Comparison of ENCODE assay signal across 8 mouse cellular contexts in the genomic region with DNA sequence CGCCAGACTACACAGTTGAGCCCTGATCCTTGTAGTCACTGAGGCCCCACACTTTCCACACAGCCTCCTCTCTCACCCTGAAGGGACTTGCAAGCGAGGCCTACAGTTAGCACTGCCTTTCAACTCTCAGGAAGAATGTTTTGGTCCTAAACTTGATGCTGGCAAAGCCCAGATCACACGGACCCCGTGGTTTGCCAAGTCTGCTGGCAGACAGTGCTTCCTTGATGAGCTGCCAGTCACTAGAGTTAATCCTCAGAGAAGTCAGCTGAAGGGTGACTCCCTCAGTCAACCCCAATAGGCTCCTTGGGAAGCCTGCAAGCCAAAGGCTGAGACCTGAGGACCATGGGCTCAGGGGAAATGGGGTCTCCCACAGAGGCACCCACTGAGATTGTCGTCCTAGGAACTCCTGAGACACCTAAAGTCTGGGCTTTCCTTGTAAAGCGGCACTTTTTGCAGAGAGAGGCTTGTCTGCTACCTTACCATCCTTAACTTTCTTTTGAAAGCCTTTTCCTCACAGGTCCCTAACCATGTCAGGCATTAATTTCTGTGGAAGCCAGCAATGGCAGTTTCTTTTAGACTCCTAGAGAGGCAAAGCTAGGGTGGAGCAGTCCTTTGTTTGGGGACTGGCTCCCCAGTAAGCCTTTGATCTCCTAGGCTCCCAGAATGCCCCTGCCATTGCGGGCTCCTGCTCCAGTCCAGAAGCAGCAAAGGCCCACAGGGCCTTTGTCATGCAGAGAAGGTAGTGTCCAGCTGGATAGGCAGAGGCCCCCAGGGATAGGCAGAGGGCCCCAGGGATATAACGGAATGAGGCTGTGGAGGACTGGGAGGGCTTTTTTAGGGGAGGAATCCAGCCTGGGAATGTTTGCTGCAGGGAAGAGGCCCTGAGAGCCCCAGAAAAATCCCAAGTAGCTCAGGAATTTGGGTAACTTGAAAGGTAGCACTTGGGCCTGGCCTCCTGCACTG. TPM values are rescaled to one million over a fixed set of nuclear protein-coding genes. Genes with fewer than 3 reads are reported as not detected.
DNase-seq lines count a peak whose midpoint lies in the region; ATAC-seq and TF ChIP-seq lines count a peak whose summit lies in the region.

No protein-coding gene starts in this region.

- H3K36me3 ChIP-seq in forebrain, postnatal 0 days (ENCODE audit: insufficient read depth), result no peaks in the 10 kb centered on the region
- no peaks in the 10 kb centered on the region for H3K36me3 ChIP-seq in limb, embryonic 11.5 days (ENCODE audit: control insufficient read depth, insufficient read depth, low read length)

- DNase-seq in heart, adult 18-20 months, result peak; percentile 53 to 54
- no peak for DNase-seq in heart, postnatal 25 days (ENCODE audit: low spot score)
- DNase-seq in WW6 (ENCODE audit: low read depth, low spot score), result peak; percentile 26
- peak; percentile 31 for DNase-seq in forebrain, postnatal 0 days
- peak; percentile 29 for DNase-seq in limb, embryonic 11.5 days (ENCODE audit: low spot score)
- peak; percentile 36 for DNase-seq in skeletal muscle tissue, adult 2 months (ENCODE audit: low read depth, low spot score)
- no peak for DNase-seq in frontal cortex, postnatal 25 days (ENCODE audit: low spot score in 2 of 2)
- DNase-seq in layer of hippocampus, postnatal 36 days, result no peak

- H3K27me3 ChIP-seq in forebrain, postnatal 0 days (ENCODE audit: insufficient read depth, low read length), result no peaks in the 10 kb centered on the region
- H3K27me3 ChIP-seq in limb, embryonic 11.5 days (ENCODE audit: control insufficient read depth, insufficient read depth, low read length), result no peaks in the 10 kb centered on the region

- H3K4me2 ChIP-seq in forebrain, postnatal 0 days (ENCODE audit: low read depth), result no peak overlapping the region
- no peak overlapping the region for H3K4me2 ChIP-seq in limb, embryonic 11.5 days (ENCODE audit: low read depth, severe bottlenecking)

- 20% methylated on average over 8 of the region's 8 CpGs for WGBS in forebrain, postnatal 0 days
- WGBS in limb, embryonic 11.5 days, result 49% methylated on average over 8 of the region's 8 CpGs

- H3K4me1 ChIP-seq in forebrain, postnatal 0 days (ENCODE audit: insufficient read depth), result no peaks in the 10 kb centered on the region; the same call in 1 of the 2 replicates
- 0 out of 2 replicates have a peak, but pooled peaks cover 2% of the 10 kb centered on the region for H3K4me1 ChIP-seq in limb, embryonic 11.5 days (ENCODE audit: control insufficient read depth, insufficient read depth, low read length)

- intact Hi-C loops in heart, postnatal 25 days (cut with DNase I), result no loop called here

- 0 out of 2 replicates have a peak overlapping the region, but pooled peaks have one; percentile 2 for H3K27ac ChIP-seq in forebrain, postnatal 0 days (ENCODE audit: low read depth, low read length)
- H3K27ac ChIP-seq in limb, embryonic 11.5 days (replicated peaks; ENCODE audit: low read depth, low read length), result 0 out of 2 replicates have a peak overlapping the region, but pooled peaks have one; percentile 51

- peak; percentile 62 for ATAC-seq in forebrain, postnatal 0 days
- ATAC-seq in limb, embryonic 11.5 days (ENCODE audit: insufficient number of reproducible peaks, low FRiP score, low TSS enrichment, low read depth), result no peak

- no peak for TF ChIP-seq CTCF in forebrain, postnatal 0 days (IDR thresholded peaks at IDR 0.05; ENCODE audit: low read depth)

- H3K9ac ChIP-seq in forebrain, postnatal 0 days, result no peak overlapping the region
- no peak overlapping the region for H3K9ac ChIP-seq in limb, embryonic 11.5 days (ENCODE audit: low read length)

- no peak overlapping the region for H3K4me3 ChIP-seq in forebrain, postnatal 0 days (ENCODE audit: low read depth, low read length)
- no peak overlapping the region for H3K4me3 ChIP-seq in limb, embryonic 11.5 days (ENCODE audit: low read depth, low read length)

- no peaks in the 10 kb centered on the region for H3K9me3 ChIP-seq in forebrain, postnatal 0 days (ENCODE audit: low read length)
- H3K9me3 ChIP-seq in limb, embryonic 11.5 days (ENCODE audit: control insufficient read depth, low read length), result no peaks in the 10 kb centered on the region

RNA-seq across cellular contexts. Expression of a gene that starts 44.4 kb away (rescaled TPM):
- total RNA-seq in heart, adult 18-20 months (2021), result 1 to 10 TPM; 9.4 TPM
- 1 to 10 TPM; 8.9 to 9.3 TPM for total RNA-seq in heart, postnatal 25 days (2021)
- total RNA-seq in forebrain, postnatal 0 days (2014; rRNA removed), result 19.5 and 26.0 TPM in 2 replicates
- polyA plus RNA-seq in forebrain, postnatal 0 days (2015; fragmentation: Nextera tagmentation; extraction: Ambion mirVana), result 7.4 and 9.8 TPM in 2 replicates
- 18.5 and 20.9 TPM in 2 replicates for polyA plus RNA-seq in limb, embryonic 11.5 days (2014; fragmentation: Nextera tagmentation; extraction: Ambion mirVana)
- 10 to 100 TPM; 14.9 to 15.4 TPM for total RNA-seq in layer of hippocampus, postnatal 36 days (2021)

Comparison
In these comparisons a context has a peak if more than half of its experiments do, and no peak if none do; other contexts are left out.
1. DNase-seq: peak in heart, adult 18-20 months (2 of 2), WW6 (single experiment), forebrain, postnatal 0 days (single experiment), limb, embryonic 11.5 days (single experiment) and skeletal muscle tissue, adult 2 months (single experiment); none in heart, postnatal 25 days (single experiment), frontal cortex, postnatal 25 days (0 of 2) and layer of hippocampus, postnatal 36 days (0 of 2).